ENCODE assay signal across 17 mouse cellular contexts in the genomic region with DNA sequence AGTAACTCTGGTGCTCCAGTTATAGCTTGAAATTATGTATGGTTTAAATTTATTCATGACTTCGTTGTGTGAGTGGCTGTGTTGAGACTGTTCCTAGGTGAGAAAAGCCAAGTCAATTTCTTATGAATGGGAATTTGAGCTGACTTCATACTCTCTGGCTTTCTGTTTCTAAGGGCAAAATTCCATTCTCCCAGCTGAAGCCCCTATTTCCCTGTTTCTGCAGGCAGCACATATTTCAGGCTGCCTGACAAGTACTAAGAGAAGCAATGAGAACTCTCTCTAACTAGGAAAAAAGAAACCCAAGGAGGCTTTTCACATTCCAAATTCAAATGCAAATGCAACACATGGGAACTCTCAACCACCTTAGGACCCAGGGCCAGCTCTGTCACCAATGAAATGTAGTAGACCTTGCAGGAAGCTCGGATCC.
DNase-seq lines count a peak whose midpoint lies in the region; ATAC-seq and TF ChIP-seq lines count a peak whose summit lies in the region.
"Had no signal": no experiment of that assay in that cellular context is flagged by ENCODE, and none has a peak within 500 bp of the region (broad histone marks: within the 10 kb centered on the region; RNA-seq: fewer than 3 reads in every experiment).

No protein-coding gene starts in this region.

- peak; percentile 2 for DNase-seq in heart, postnatal 10 days
- DNase-seq in heart, postnatal 25 days (ENCODE audit: low spot score) = no peak
- peak; percentile 44 for DNase-seq in brain, embryonic 14.5 days (ENCODE audit: low read depth)
- DNase-seq in limb, embryonic 14.5 days (ENCODE audit: low spot score) = peak; percentile 72
- no peak for DNase-seq in lung, postnatal 4 days
- DNase-seq in adrenal gland, postnatal 14 days = no peak
- DNase-seq in adrenal gland, postnatal 25 days = no peak
- DNase-seq: gastrocnemius, postnatal 10 days; heart, adult 2 months; right cerebral cortex, adult 18-20 months; thymus, postnatal 4 days had no signal

- H3K4me1 ChIP-seq in forebrain, embryonic 16.5 days (replicated peaks; ENCODE audit: control insufficient read depth, insufficient read depth, low read length) = peaks cover 10% of the 10 kb centered on the region
- H3K4me1 ChIP-seq in limb, embryonic 14.5 days (ENCODE audit: control insufficient read depth, insufficient read depth, low read length) = peaks cover 11% of the 10 kb centered on the region
- H3K4me1 ChIP-seq: embryonic facial prominence, embryonic 12.5 days; heart, embryonic 15.5 days had no signal

- H3K9ac ChIP-seq in forebrain, embryonic 16.5 days (replicated peaks; ENCODE audit: low read depth, low read length) = no peak overlapping the region
- H3K9ac ChIP-seq in limb, embryonic 14.5 days (ENCODE audit: low read depth, low read length, severe bottlenecking) = no peak overlapping the region
- H3K9ac ChIP-seq: embryonic facial prominence, embryonic 12.5 days; heart, embryonic 15.5 days; liver, embryonic 14.5 days had no signal

- no peak for TF ChIP-seq CTCF in brain, embryonic 14.5 days (IDR thresholded peaks at IDR 0.05; ENCODE audit: borderline replicate concordance, extremely low read depth, insufficient read depth, insufficient read length)

- 30% methylated on average over 2 of the region's 2 CpGs for WGBS in forebrain, embryonic 16.5 days
- WGBS in limb, embryonic 14.5 days = 7% methylated on average over 2 of the region's 2 CpGs

- H3K9me3 ChIP-seq in forebrain, embryonic 16.5 days (ENCODE audit: control insufficient read depth, low read length) = no peaks in the 10 kb centered on the region
- no peaks in the 10 kb centered on the region for H3K9me3 ChIP-seq in limb, embryonic 14.5 days (ENCODE audit: control insufficient read depth, low read length)
- H3K9me3 ChIP-seq: embryonic facial prominence, embryonic 12.5 days; heart, embryonic 15.5 days had no signal

- peak; percentile 49; the same call in 1 of the 2 replicates for ATAC-seq in forebrain, embryonic 16.5 days
- ATAC-seq in limb, embryonic 14.5 days (ENCODE audit: low FRiP score, low read depth) = peak; percentile 85
- ATAC-seq: inflammation-experienced regulatory T-cells, adult 6 months had no signal

- no peak overlapping the region for H3K27ac ChIP-seq in forebrain, embryonic 16.5 days (ENCODE audit: low read length)
- 0 out of 2 replicates have a peak overlapping the region, but pooled peaks have one; percentile 21 for H3K27ac ChIP-seq in limb, embryonic 14.5 days (replicated peaks; ENCODE audit: low read depth, low read length)
- H3K27ac ChIP-seq: embryonic facial prominence, embryonic 12.5 days; heart, adult 2 months; heart, embryonic 15.5 days; liver, embryonic 14.5 days had no signal

- no peak overlapping the region for H3K4me2 ChIP-seq in forebrain, embryonic 16.5 days (ENCODE audit: low read length)
- no peak overlapping the region for H3K4me2 ChIP-seq in limb, embryonic 14.5 days (replicated peaks; ENCODE audit: low read depth, low read length, severe bottlenecking)
- H3K4me2 ChIP-seq: embryonic facial prominence, embryonic 12.5 days; heart, embryonic 15.5 days had no signal

- intact Hi-C loops in heart, postnatal 10 days (cut with DNase I) = no loop called here
- intact Hi-C loops in heart, postnatal 25 days (cut with DNase I) = no loop called here

- no peak overlapping the region for H3K4me3 ChIP-seq in forebrain, embryonic 16.5 days (replicated peaks; ENCODE audit: low read length)
- no peak overlapping the region for H3K4me3 ChIP-seq in limb, embryonic 14.5 days (replicated peaks; ENCODE audit: low read length)
- H3K4me3 ChIP-seq: embryonic facial prominence, embryonic 12.5 days; heart, adult 2 months; heart, embryonic 15.5 days had no signal

- no peak for TF ChIP-seq POLR2A in brain, embryonic 14.5 days (IDR thresholded peaks at IDR 0.05; ENCODE audit: borderline replicate concordance, extremely low read depth, insufficient read depth, insufficient read length, poor library complexity, severe bottlenecking)
- no peak for TF ChIP-seq POLR2A in limb, embryonic 14.5 days (IDR thresholded peaks at IDR 0.05; ENCODE audit: borderline replicate concordance, extremely low read depth, insufficient read depth, insufficient read length)

- H3K36me3 ChIP-seq in forebrain, embryonic 16.5 days (ENCODE audit: control insufficient read depth, insufficient read depth) = no peaks in the 10 kb centered on the region
- no peaks in the 10 kb centered on the region for H3K36me3 ChIP-seq in limb, embryonic 14.5 days (ENCODE audit: control insufficient read depth, insufficient read depth, low read length)
- H3K36me3 ChIP-seq: embryonic facial prominence, embryonic 12.5 days; G1E; heart, embryonic 15.5 days had no signal

- H3K27me3 ChIP-seq in forebrain, embryonic 16.5 days (replicated peaks; ENCODE audit: control insufficient read depth, insufficient read depth, low read length) = no peaks in the 10 kb centered on the region
- no peaks in the 10 kb centered on the region for H3K27me3 ChIP-seq in limb, embryonic 14.5 days (ENCODE audit: control insufficient read depth, insufficient read depth, low read length)
- H3K27me3 ChIP-seq: embryonic facial prominence, embryonic 12.5 days; heart, embryonic 15.5 days had no signal

Comparison
In these comparisons a context has a peak if more than half of its experiments do, and no peak if none do; other contexts are left out.
1. DNase-seq: peak in heart, postnatal 10 days (2 of 2), brain, embryonic 14.5 days (single experiment) and limb, embryonic 14.5 days (single experiment); none in heart, postnatal 25 days (single experiment), lung, postnatal 4 days (0 of 2), adrenal gland, postnatal 14 days (single experiment) and adrenal gland, postnatal 25 days (single experiment).